ENCODE assay signal across 26 mouse cellular contexts in the genomic region with DNA sequence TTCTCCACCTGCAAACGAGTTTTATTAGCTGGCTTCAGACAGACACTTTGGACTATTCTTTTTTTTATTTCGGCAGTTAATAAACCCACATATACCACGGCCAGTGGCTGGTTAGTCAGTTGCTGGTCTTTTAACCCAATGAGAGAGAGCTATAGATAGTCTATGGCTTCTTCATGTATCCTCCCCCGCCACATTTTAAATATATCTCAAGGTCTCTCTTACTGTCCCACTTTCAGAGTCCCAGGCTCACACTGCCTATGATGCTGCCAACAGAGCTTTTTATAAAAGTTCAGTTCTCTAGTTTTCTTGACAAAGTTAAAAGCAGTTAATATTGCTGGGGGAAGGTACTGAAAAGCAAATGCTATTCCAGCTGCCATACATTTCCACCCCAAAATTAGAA. TPM values are rescaled to one million over a fixed set of nuclear protein-coding genes. Genes with fewer than 3 reads are reported as not detected.
DNase-seq lines count a peak whose midpoint lies in the region; ATAC-seq and TF ChIP-seq lines count a peak whose summit lies in the region.
"Had no signal": no experiment of that assay in that cellular context is flagged by ENCODE, and none has a peak within 500 bp of the region (broad histone marks: within the 10 kb centered on the region; RNA-seq: fewer than 3 reads in every experiment).

No protein-coding gene starts in this region.

- peak overlapping the region; percentile 46 for H3K27ac ChIP-seq in gastrocnemius, adult 2 months
- H3K27ac ChIP-seq in midbrain, embryonic 11.5 days (ENCODE audit: low read depth, low read length), result no peak overlapping the region
- no peak overlapping the region for H3K27ac ChIP-seq in midbrain, embryonic 14.5 days (replicated peaks; ENCODE audit: low read depth, low read length)
- no peak overlapping the region for H3K27ac ChIP-seq in intestine, postnatal 0 days (ENCODE audit: low read depth, low read length)
- H3K27ac ChIP-seq: forebrain, embryonic 10.5 days; forebrain, embryonic 13.5 days; hindbrain, embryonic 10.5 days; hindbrain, embryonic 13.5 days had no signal

- intact Hi-C loops in gastrocnemius, adult 2 months (cut with DNase I), result no loop called here
- intact Hi-C loops in gastrocnemius, postnatal 14 days (cut with DNase I; ENCODE audit: low total_unique reads), result no loop called here

- no peak overlapping the region for H3K4me3 ChIP-seq in gastrocnemius, adult 2 months
- H3K4me3 ChIP-seq in midbrain, embryonic 11.5 days (ENCODE audit: low read depth, low read length), result no peak overlapping the region
- no peak overlapping the region for H3K4me3 ChIP-seq in midbrain, embryonic 14.5 days (replicated peaks; ENCODE audit: low read depth, low read length)
- H3K4me3 ChIP-seq in intestine, postnatal 0 days (ENCODE audit: low read depth, low read length), result no peak overlapping the region
- H3K4me3 ChIP-seq: forebrain, embryonic 10.5 days; forebrain, embryonic 13.5 days; hindbrain, embryonic 10.5 days; hindbrain, embryonic 13.5 days had no signal

- H3K27me3 ChIP-seq in midbrain, embryonic 11.5 days (ENCODE audit: control insufficient read depth, insufficient read depth, low read length), result no peaks in the 10 kb centered on the region
- no peaks in the 10 kb centered on the region for H3K27me3 ChIP-seq in midbrain, embryonic 14.5 days (ENCODE audit: control insufficient read depth, insufficient read depth, low read length)
- H3K27me3 ChIP-seq in intestine, postnatal 0 days (replicated peaks; ENCODE audit: control insufficient read depth, insufficient read depth, low read length), result no peaks in the 10 kb centered on the region
- H3K27me3 ChIP-seq: forebrain, embryonic 13.5 days; hindbrain, embryonic 13.5 days had no signal

- H3K9me3 ChIP-seq in midbrain, embryonic 11.5 days (ENCODE audit: control insufficient read depth, low read length), result no peaks in the 10 kb centered on the region
- no peaks in the 10 kb centered on the region for H3K9me3 ChIP-seq in midbrain, embryonic 14.5 days (ENCODE audit: control insufficient read depth, low read length)
- no peaks in the 10 kb centered on the region for H3K9me3 ChIP-seq in intestine, postnatal 0 days (ENCODE audit: control insufficient read depth)
- H3K9me3 ChIP-seq: forebrain, embryonic 13.5 days; hindbrain, embryonic 13.5 days had no signal

- no peaks in the 10 kb centered on the region for H3K4me1 ChIP-seq in midbrain, embryonic 11.5 days (ENCODE audit: control insufficient read depth, insufficient read depth, low read length)
- no peaks in the 10 kb centered on the region for H3K4me1 ChIP-seq in midbrain, embryonic 14.5 days (ENCODE audit: control insufficient read depth, insufficient read depth, low read length)
- H3K4me1 ChIP-seq in intestine, postnatal 0 days (replicated peaks; ENCODE audit: control insufficient read depth, insufficient read depth, low read length), result no peaks in the 10 kb centered on the region
- H3K4me1 ChIP-seq: forebrain, embryonic 10.5 days; forebrain, embryonic 13.5 days; hindbrain, embryonic 10.5 days; hindbrain, embryonic 13.5 days had no signal

- ATAC-seq in midbrain, embryonic 11.5 days (ENCODE audit: low FRiP score), result no peak
- ATAC-seq in midbrain, embryonic 14.5 days (ENCODE audit: low FRiP score, low TSS enrichment), result no peak
- no peak for ATAC-seq in intestine, postnatal 0 days
- ATAC-seq: CD4-positive, CD25-positive, alpha-beta regulatory T cell, adult 4 months; forebrain, embryonic 13.5 days; forebrain, embryonic 16.5 days; hindbrain, embryonic 16.5 days; inflammation-experienced regulatory T-cells, adult 6 months had no signal

- WGBS in midbrain, embryonic 11.5 days, result 94% methylated on average over 4 of the region's 4 CpGs
- WGBS in midbrain, embryonic 14.5 days, result 96% methylated on average over 4 of the region's 4 CpGs
- 86% methylated on average over 4 of the region's 4 CpGs for whole genome bisulfite sequencing in intestine, postnatal 0 days

- H3K36me3 ChIP-seq in midbrain, embryonic 11.5 days (ENCODE audit: control insufficient read depth, insufficient read depth, low read length), result peaks cover 7% of the 10 kb centered on the region
- peaks cover 27% of the 10 kb centered on the region for H3K36me3 ChIP-seq in midbrain, embryonic 14.5 days (ENCODE audit: control insufficient read depth, insufficient read depth, low read length)
- peaks cover 9% of the 10 kb centered on the region; the same call in 1 of the 2 replicates for H3K36me3 ChIP-seq in intestine, postnatal 0 days (ENCODE audit: control insufficient read depth, insufficient read depth)

- no peak overlapping the region for H3K4me2 ChIP-seq in midbrain, embryonic 11.5 days
- no peak overlapping the region for H3K4me2 ChIP-seq in midbrain, embryonic 14.5 days (ENCODE audit: low read length)
- no peak overlapping the region for H3K4me2 ChIP-seq in intestine, postnatal 0 days (replicated peaks; ENCODE audit: low read depth)
- H3K4me2 ChIP-seq: forebrain, embryonic 13.5 days; heart, embryonic 11.5 days; hindbrain, embryonic 13.5 days had no signal

- H3K9ac ChIP-seq in midbrain, embryonic 11.5 days (ENCODE audit: low read length), result no peak overlapping the region
- no peak overlapping the region for H3K9ac ChIP-seq in midbrain, embryonic 14.5 days (replicated peaks; ENCODE audit: low read length)
- H3K9ac ChIP-seq in intestine, postnatal 0 days (ENCODE audit: low read depth, low read length), result no peak overlapping the region
- H3K9ac ChIP-seq: forebrain, embryonic 13.5 days; hindbrain, embryonic 13.5 days had no signal

- no peak for TF ChIP-seq CTCF in gastrocnemius, adult 2 months (IDR thresholded peaks at IDR 0.05)
- TF ChIP-seq CTCF in intestine, postnatal 0 days (IDR thresholded peaks at IDR 0.05; ENCODE audit: low read depth), result no peak

- DNase-seq in gastrocnemius, adult 2 months, result no peak
- no peak for DNase-seq in gastrocnemius, postnatal 14 days
- peak; percentile 53 for DNase-seq in midbrain, embryonic 11.5 days (ENCODE audit: low spot score, missing footprints)
- no peak for DNase-seq in midbrain, embryonic 14.5 days
- DNase-seq in brain, adult 2 months (ENCODE audit: low read depth, low spot score), result peak; percentile 57
- peak; percentile 47 for DNase-seq in telencephalon, adult 2 months (ENCODE audit: low read depth, low spot score)
- DNase-seq: adrenal gland, adult 2 months; adrenal gland, postnatal 14 days; cerebellum, adult 11-12 months; cerebellum, adult 8-10 months; cerebellum, postnatal 10 days; cerebellum, postnatal 36 days; gastrocnemius, postnatal 10 days; heart, adult 11 months; heart, postnatal 36 days had no signal

RNA-seq across cellular contexts. Expression of a gene that starts 51.9 kb away (rescaled TPM):
- 10 to 100 TPM; 16.7 to 16.9 TPM for total RNA-seq in gastrocnemius, adult 2 months (2021)
- 10 to 100 TPM; 12.0 to 16.4 TPM for total RNA-seq in gastrocnemius, postnatal 14 days (2021)
- 71.1 and 72.3 TPM in 2 replicates for polyA plus RNA-seq in midbrain, embryonic 11.5 days (2014; fragmentation: Nextera tagmentation; extraction: Ambion mirVana)
- 28.4 and 40.6 TPM in 2 replicates for polyA plus RNA-seq in midbrain, embryonic 14.5 days (2014; fragmentation: Nextera tagmentation; extraction: Ambion mirVana)
- 10.1 and 10.6 TPM in 2 replicates for polyA plus RNA-seq in intestine, postnatal 0 days (2015; fragmentation: Nextera tagmentation; extraction: Ambion mirVana)
- total RNA-seq: MEL had no signal

RNA-seq across cellular contexts. Expression of a gene that starts 52.2 kb away (rescaled TPM):
- 10 to 100 TPM; 23.1 to 36.3 TPM for total RNA-seq in gastrocnemius, adult 2 months (2021)
- total RNA-seq in gastrocnemius, postnatal 14 days (2021), result 10 to 100 TPM; 30.8 to 31.9 TPM
- 30.8 and 31.3 TPM in 2 replicates for polyA plus RNA-seq in midbrain, embryonic 11.5 days (2014; fragmentation: Nextera tagmentation; extraction: Ambion mirVana)
- polyA plus RNA-seq in midbrain, embryonic 14.5 days (2014; fragmentation: Nextera tagmentation; extraction: Ambion mirVana), result 40.7 and 48.3 TPM in 2 replicates
- 609 and 611 TPM in 2 replicates for polyA plus RNA-seq in intestine, postnatal 0 days (2015; fragmentation: Nextera tagmentation; extraction: Ambion mirVana)

Comparison
In these comparisons a context has a peak if more than half of its experiments do, and no peak if none do; other contexts are left out.
1. DNase-seq: peak in midbrain, embryonic 11.5 days (single experiment), brain, adult 2 months (single experiment) and telencephalon, adult 2 months (single experiment); none in gastrocnemius, adult 2 months (single experiment), gastrocnemius, postnatal 14 days (single experiment) and midbrain, embryonic 14.5 days (single experiment).
2. RNA of a gene that starts 52.2 kb away (polyA plus RNA-seq): 609 to 611 TPM in intestine, postnatal 0 days; 40.7 to 48.3 TPM in midbrain, embryonic 14.5 days and 30.8 to 31.3 TPM in midbrain, embryonic 11.5 days; every median in the first group is over 10 times any median in the second.